Mouse (Mus musculus) lung, adult 18-20 months (tissue): Measurements from ENCODE around the gene Grb2.

ENCODE experiments used
- DNase-seq, 2 experiments: peaks; one replicate each; pipeline ENCODE4 v3.0.0; 2022; ENCODE audit warnings: mixed read lengths in 2 of 2

Grb2 gene

GRCm38 (mm10) chr11:115626824-115627616 lies 81.4 kb downstream of the Grb2 start:
- no peak for DNase-seq

GRCm38 (mm10) chr11:115625877-115626276 lies 82.5 kb downstream of the Grb2 start:
- no peak for DNase-seq

GRCm38 (mm10) chr11:115623487-115624070 lies 84.8 kb downstream of the Grb2 start:
- DNase-seq = no peak

GRCm38 (mm10) chr11:115619949-115620348 lies 88.4 kb downstream of the Grb2 start:
- DNase-seq = no peak

GRCm38 (mm10) chr11:115618732-115619516 lies 89.5 kb downstream of the Grb2 start:
- no peak for DNase-seq

- no peak for DNase-seq
These were observed 90.4 kb downstream of the Grb2 start for GRCm38 (mm10) chr11:115618001-115618400.

GRCm38 (mm10) chr11:115616893-115617292 lies 91.5 kb downstream of the Grb2 start:
- no peak for DNase-seq

- no peak for DNase-seq
These were observed 92.0 kb downstream of the Grb2 start for GRCm38 (mm10) chr11:115616371-115616770.

GRCm38 (mm10) chr11:115615875-115616274 lies 92.5 kb downstream of the Grb2 start:
- DNase-seq = no peak

- no peak for DNase-seq
These were observed 93.1 kb downstream of the Grb2 start for GRCm38 (mm10) chr11:115615108-115615825.

- DNase-seq = no peak
These were observed 93.9 kb downstream of the Grb2 start for GRCm38 (mm10) chr11:115614346-115615107.

GRCm38 (mm10) chr11:115613138-115613945 lies 95.1 kb downstream of the Grb2 start:
- peak; percentile 49 to 62 for DNase-seq

- peak; percentile 96 for DNase-seq
These were observed 95.8 kb downstream of the Grb2 start, which contains the start of gene Mif4gd for GRCm38 (mm10) chr11:115612410-115613137. Gene Mif4gd, minus strand, starts transcription at chr11:115612969.

- DNase-seq = peak; percentile 87 to 90
These were observed 96.4 kb downstream of the Grb2 start for GRCm38 (mm10) chr11:115612059-115612409.

- DNase-seq = no peak
These were observed 97.2 kb downstream of the Grb2 start for GRCm38 (mm10) chr11:115611173-115611572.

GRCm38 (mm10) chr11:115609576-115609975 lies 98.8 kb downstream of the Grb2 start:
- DNase-seq = no peak

- no peak for DNase-seq
These were observed 99.7 kb downstream of the Grb2 start for GRCm38 (mm10) chr11:115608421-115609399.

GRCm38 (mm10) chr11:115606733-115607132 lies 101.7 kb downstream of the Grb2 start:
- no peak for DNase-seq

GRCm38 (mm10) chr11:115604304-115604696 lies 104.1 kb downstream of the Grb2 start:
- DNase-seq = no peak
